Mouse (Mus musculus) ES-Bruce4 (cell line): Measurements from ENCODE around the gene Pdia6.

ENCODE experiments used
- CTCF ChIP-seq: IDR thresholded peaks from one replicate; pipeline ENCODE4 v1.8.1; 2011; ENCODE audit warnings: low read depth, low read length
- POLR2A ChIP-seq: IDR thresholded peaks from one replicate; pipeline ENCODE4 v1.8.1; 2011; ENCODE audit warnings: low read length; ENCODE audit not compliant: insufficient read depth

- TF ChIP-seq CTCF (no peak), POLR2A (no peak)
Measured at GRCm38 (mm10) chr12:17318453-17318852, 52.1 kb downstream of the Pdia6 start.
